In genomic region chr1:56862799-56863198, GRCm38 (mm10) we compare ENCODE assay signal across 15 mouse cellular contexts.
"Had no signal": no experiment of that assay in that cellular context is flagged by ENCODE, and none has a peak within 500 bp of the region (broad histone marks: within the 10 kb centered on the region; RNA-seq: fewer than 3 reads in every experiment).

No protein-coding gene starts in this region.

- H3K9me3 ChIP-seq: liver, embryonic 13.5 days; lung, embryonic 15.5 days had no signal

- H3K36me3 ChIP-seq: liver, embryonic 13.5 days; lung, embryonic 15.5 days had no signal

- H3K27ac ChIP-seq: liver, embryonic 13.5 days; lung, embryonic 15.5 days; macrophage had no signal

- ATAC-seq: liver, postnatal 0 days; midbrain, embryonic 16.5 days had no signal

- H3K4me1 ChIP-seq: liver, embryonic 13.5 days; lung, embryonic 15.5 days; megakaryocyte, embryonic 14.5 days had no signal

- H3K9ac ChIP-seq: liver, embryonic 13.5 days; liver, postnatal 0 days; lung, embryonic 15.5 days had no signal

- H3K27me3 ChIP-seq: liver, embryonic 13.5 days; lung, embryonic 15.5 days; megakaryocyte, embryonic 14.5 days had no signal

- DNase-seq: kidney, postnatal 10 days; left cerebral cortex, postnatal 4 days; liver; liver, embryonic 13.5 days; liver, postnatal 0 days; lung, postnatal 14 days; right cerebral cortex, postnatal 4 days; spleen, adult 18-20 months; thymus, adult 18-20 months; thymus, postnatal 14 days had no signal

- H3K4me3 ChIP-seq: liver, embryonic 13.5 days; lung, embryonic 15.5 days; megakaryocyte, embryonic 14.5 days had no signal

- H3K4me2 ChIP-seq: liver, embryonic 13.5 days; lung, embryonic 15.5 days; midbrain, embryonic 11.5 days had no signal
